Mouse (Mus musculus): ENCODE measurements at regions not wholly inside any gene's neighbourhood (a gene's known extent, or its start where the extent isn't known, plus 50 kb on each side); places are given as distances from the start of the nearest gene placed in this dataset.

GRCm38 (mm10) chr8:102575523-102575922 is 209.9 kb downstream of the Cdh11 start:
- DNase-seq (ENCODE audit: low read depth, low spot score) = no peak

- DNase-seq (ENCODE audit: low read depth, low spot score) = no peak
Measured at GRCm38 (mm10) chr8:102567779-102568178, 217.7 kb downstream of the Cdh11 start.

- DNase-seq (ENCODE audit: low read depth, low spot score) = peak; percentile 25
Measured at GRCm38 (mm10) chr8:102554213-102554612, 231.2 kb downstream of the Cdh11 start.

- DNase-seq (ENCODE audit: low read depth, low spot score) = peak; percentile 79
Measured at GRCm38 (mm10) chr8:102553348-102553935, 232.0 kb downstream of the Cdh11 start.

- DNase-seq (ENCODE audit: low read depth, low spot score) = no peak
Measured at GRCm38 (mm10) chr8:102538886-102539285, 246.6 kb downstream of the Cdh11 start.

- no peak for DNase-seq (ENCODE audit: low read depth, low spot score)
Measured at GRCm38 (mm10) chr8:102538068-102538467, 247.4 kb downstream of the Cdh11 start.

- no peak for DNase-seq (ENCODE audit: low read depth, low spot score)
Measured at GRCm38 (mm10) chr8:102518446-102518845, 267.0 kb downstream of the Cdh11 start.

- DNase-seq (ENCODE audit: low read depth, low spot score) = no peak
Measured at GRCm38 (mm10) chr8:102515748-102516147, 269.7 kb downstream of the Cdh11 start.

GRCm38 (mm10) chr8:102514805-102515424 is 270.5 kb downstream of the Cdh11 start:
- DNase-seq (ENCODE audit: low read depth, low spot score) = no peak

GRCm38 (mm10) chr8:102500751-102501150 is 284.7 kb downstream of the Cdh11 start:
- DNase-seq (ENCODE audit: low read depth, low spot score) = no peak

- no peak for DNase-seq (ENCODE audit: low read depth, low spot score)
Measured at GRCm38 (mm10) chr8:102500202-102500601, 285.2 kb downstream of the Cdh11 start.

- DNase-seq (ENCODE audit: low read depth, low spot score) = peak; percentile 49
Measured at GRCm38 (mm10) chr8:102499091-102499490, 286.4 kb downstream of the Cdh11 start.

GRCm38 (mm10) chr8:102497160-102497559 is 288.3 kb downstream of the Cdh11 start:
- DNase-seq (ENCODE audit: low read depth, low spot score) = no peak

GRCm38 (mm10) chr8:102496698-102497097 is 288.7 kb downstream of the Cdh11 start:
- DNase-seq (ENCODE audit: low read depth, low spot score) = no peak

- DNase-seq (ENCODE audit: low read depth, low spot score) = no peak
Measured at GRCm38 (mm10) chr8:102496021-102496420, 289.4 kb downstream of the Cdh11 start.

- DNase-seq (ENCODE audit: low read depth, low spot score) = no peak
Measured at GRCm38 (mm10) chr8:102491015-102491414, 294.4 kb downstream of the Cdh11 start.

GRCm38 (mm10) chr8:102488284-102488683 is 297.2 kb downstream of the Cdh11 start:
- DNase-seq (ENCODE audit: low read depth, low spot score) = no peak

- no peak for DNase-seq (ENCODE audit: low read depth, low spot score)
Measured at GRCm38 (mm10) chr8:102487796-102488195, 297.6 kb downstream of the Cdh11 start.

- no peak for DNase-seq (ENCODE audit: low read depth, low spot score)
Measured at GRCm38 (mm10) chr8:102475166-102475802, 310.2 kb downstream of the Cdh11 start.

- DNase-seq (ENCODE audit: low read depth, low spot score) = no peak
Measured at GRCm38 (mm10) chr8:102474192-102474591, 311.2 kb downstream of the Cdh11 start.

- no peak for DNase-seq (ENCODE audit: low read depth, low spot score)
Measured at GRCm38 (mm10) chr8:102471352-102471751, 314.1 kb downstream of the Cdh11 start.

- DNase-seq (ENCODE audit: low read depth, low spot score) = no peak
Measured at GRCm38 (mm10) chr8:102462601-102463000, 322.8 kb downstream of the Cdh11 start.

GRCm38 (mm10) chr8:102443006-102443405 is 342.4 kb downstream of the Cdh11 start:
- DNase-seq (ENCODE audit: low read depth, low spot score) = no peak

Measured in mesoderm, embryonic 11.5 days (tissue).